Mouse (Mus musculus): Measurements from ENCODE around the gene Acsf2.

DNA sequence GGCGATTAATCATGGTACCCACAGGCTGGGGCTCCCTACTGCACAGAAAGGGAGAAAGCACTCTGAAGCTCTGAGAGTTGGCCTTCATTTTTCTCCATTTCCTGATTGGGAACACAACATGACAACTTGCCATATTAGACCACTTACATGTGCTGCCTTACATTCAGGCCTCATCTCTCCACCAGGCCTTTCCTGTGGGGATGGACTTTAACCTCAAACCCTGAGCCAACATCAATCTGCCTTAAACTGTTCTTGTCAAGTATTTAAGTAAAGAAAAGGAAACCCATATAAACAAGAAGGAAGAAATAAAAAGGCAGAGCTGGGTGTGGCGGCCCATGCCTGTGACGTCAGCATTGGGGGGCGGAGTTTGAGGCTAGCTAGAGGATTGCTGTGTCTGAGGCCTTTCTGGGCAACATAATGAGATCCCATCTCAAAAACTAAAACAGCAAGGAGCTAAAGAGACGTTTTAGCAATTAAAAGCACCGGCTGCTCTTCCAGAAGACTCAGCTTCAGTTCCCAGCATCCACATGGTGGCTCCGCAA lies 5.3 kb downstream of the Acsf2 start:
- TF ChIP-seq CTCF (conservative IDR thresholded peaks at IDR 0.05 in 1 of 2, IDR thresholded peaks at IDR 0.05 in 1 of 2; ENCODE audit: low read depth in 2 of 2, low read length in 2 of 2) (no peak), NELFE (IDR thresholded peaks at IDR 0.05; ENCODE audit: low read depth, low read length) (no peak), ZC3H11A (IDR thresholded peaks at IDR 0.05; ENCODE audit: low read depth, low read length) (no peak), E2F4 (IDR thresholded peaks at IDR 0.05; ENCODE audit: insufficient replicate concordance, low read depth, low read length) (no peak), CHD2 (IDR thresholded peaks at IDR 0.05; ENCODE audit: low read length) (no peak), MAX (IDR thresholded peaks at IDR 0.05; ENCODE audit: low read length) (no peak), POLR2AphosphoS2 (IDR thresholded peaks at IDR 0.05; ENCODE audit: low read depth, low read length) (no peak), PAX5 (IDR thresholded peaks at IDR 0.05; ENCODE audit: low read length) (no peak), ZNF384 (IDR thresholded peaks at IDR 0.05; ENCODE audit: low read depth, low read length) (no peak), EP300 (IDR thresholded peaks at IDR 0.05; ENCODE audit: low read length) (no peak), JUND (conservative IDR thresholded peaks at IDR 0.05; ENCODE audit: low read depth, low read length) (no peak), UBTF (IDR thresholded peaks at IDR 0.05; ENCODE audit: low read depth, low read length) (no peak), POLR2A (IDR thresholded peaks at IDR 0.05; ENCODE audit: low read depth, low read length) (no peak), RCOR1 (conservative IDR thresholded peaks at IDR 0.05; ENCODE audit: low read depth, low read length) (no peak)
